Comparison of ENCODE assay signal across 21 mouse cellular contexts in the genomic region with DNA sequence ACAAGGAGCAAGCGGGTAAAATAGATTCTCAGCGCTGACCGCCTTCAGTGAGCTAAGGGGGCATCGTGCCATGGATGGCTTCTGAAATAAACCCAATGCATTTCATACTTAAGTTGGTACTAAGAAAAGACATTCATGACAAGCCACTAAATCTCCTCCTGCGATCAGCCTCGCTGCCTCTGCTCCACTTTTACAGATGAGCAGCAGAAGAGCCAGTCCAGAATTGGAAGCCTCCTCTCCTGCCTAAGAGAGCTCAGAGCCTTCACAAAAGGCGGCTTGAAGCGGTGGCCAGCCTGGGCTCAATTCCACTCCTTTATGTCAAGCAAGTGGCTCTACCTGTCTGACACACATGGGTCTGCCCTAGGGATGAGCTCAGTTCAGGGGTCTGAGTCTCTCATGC. TPM values are rescaled to one million over a fixed set of nuclear protein-coding genes. Genes with fewer than 3 reads are reported as not detected.
"Had no signal": no experiment of that assay in that cellular context is flagged by ENCODE, and none has a peak within 500 bp of the region (broad histone marks: within the 10 kb centered on the region; RNA-seq: fewer than 3 reads in every experiment).

No protein-coding gene starts in this region.

- H3K27ac ChIP-seq: lung, embryonic 15.5 days; macrophage; midbrain, embryonic 15.5 days; neural tube, embryonic 12.5 days; stomach, embryonic 15.5 days; stomach, postnatal 0 days had no signal

- DNase-seq: lung, adult 2 months; lung, postnatal 14 days; lung, postnatal 36 days; right cerebral cortex, postnatal 14 days; thymus, adult 2 months; thymus, postnatal 25 days; thymus, postnatal 4 days had no signal

- H3K4me3 ChIP-seq: lung, embryonic 15.5 days; megakaryocyte, embryonic 14.5 days; midbrain, embryonic 13.5 days; midbrain, embryonic 15.5 days; neural tube, embryonic 12.5 days; stomach, embryonic 15.5 days had no signal

RNA-seq across cellular contexts. Expression of a gene that starts 5.1 kb away (rescaled TPM):
- total RNA-seq: megakaryocyte progenitor cell, adult 5-6 weeks; monocyte, adult 5-6 weeks; neutrophil, adult 5-6 weeks had no signal
- polyA plus RNA-seq: lung, adult 2 months; macrophage; spleen, adult 2 months had no signal

RNA-seq across cellular contexts. Expression of a gene that starts 11.4 kb away (rescaled TPM):
- total RNA-seq: monocyte, adult 5-6 weeks; neutrophil, adult 5-6 weeks had no signal
- polyA plus RNA-seq: macrophage; midbrain, embryonic 13.5 days; midbrain, embryonic 15.5 days; midbrain, postnatal 0 days; neural tube, embryonic 14.5 days had no signal

RNA-seq across cellular contexts. Expression of a gene that starts 20.1 kb away (rescaled TPM):
- total RNA-seq: megakaryocyte progenitor cell, adult 5-6 weeks; monocyte, adult 5-6 weeks; neutrophil, adult 5-6 weeks had no signal
- polyA plus RNA-seq: macrophage had no signal
